Mouse (Mus musculus): ENCODE measurements around the gene Itpr2.

DNA sequence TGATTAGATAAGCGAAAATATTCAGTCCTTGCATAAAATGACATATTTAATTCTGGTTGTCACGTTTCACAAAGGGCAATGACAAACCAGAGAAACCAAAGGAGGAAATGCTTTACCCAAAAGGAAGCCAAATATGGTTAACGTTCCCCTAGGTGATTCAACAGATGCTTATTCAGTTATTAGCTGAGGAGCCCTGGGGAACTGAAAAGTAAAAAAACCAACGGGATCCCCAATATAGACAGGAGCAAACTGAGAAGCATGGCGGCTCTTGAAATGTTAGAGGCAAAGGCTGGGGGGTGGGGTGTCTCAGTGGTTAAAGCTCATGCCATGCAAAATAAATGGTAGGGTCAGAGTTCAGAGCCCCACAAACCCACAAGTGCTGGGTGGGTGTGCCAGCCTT lies 310.1 kb downstream of the Itpr2 start:
- TF ChIP-seq EP300 (optimal IDR thresholded peaks at IDR 0.05) (no peak), CTCF (IDR thresholded peaks at IDR 0.05; ENCODE audit: low read depth) (no peak)

Measured in stomach, postnatal 0 days (tissue).